Mouse (Mus musculus): ENCODE measurements around the gene Pdzrn3. TPM values are rescaled to one million over a fixed set of nuclear protein-coding genes. Genes with fewer than 3 reads are reported as not detected.

Pdzrn3 gene
- total RNA-seq, 2 experiments from 2014 or later = not detected

DNA sequence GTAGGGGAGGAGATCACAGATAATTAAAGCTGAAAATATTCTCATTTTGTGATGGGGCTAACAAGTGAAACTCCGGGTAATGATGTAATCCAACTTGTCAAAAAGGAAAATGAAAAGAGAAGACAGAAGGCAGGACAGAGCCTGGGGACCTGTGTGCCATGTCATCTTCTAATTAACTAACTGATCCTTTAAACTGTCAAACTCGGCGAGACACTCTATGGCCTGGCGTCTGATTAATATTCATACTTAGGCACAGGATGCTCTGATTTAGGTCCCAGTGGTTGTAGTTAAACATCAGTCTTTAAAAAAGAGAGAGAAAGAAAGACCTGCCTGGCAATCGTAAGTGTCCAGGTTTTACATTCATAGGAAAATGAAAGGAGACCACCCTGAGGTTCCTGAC, 164.6 kb downstream of the Pdzrn3 start:
- no peak for ATAC-seq (ENCODE audit: poor library complexity, severe bottlenecking)

GRCm38 (mm10) chr6:101212086-101212485, 165.6 kb downstream of the Pdzrn3 start:
- ATAC-seq (ENCODE audit: poor library complexity, severe bottlenecking) = no peak

DNA sequence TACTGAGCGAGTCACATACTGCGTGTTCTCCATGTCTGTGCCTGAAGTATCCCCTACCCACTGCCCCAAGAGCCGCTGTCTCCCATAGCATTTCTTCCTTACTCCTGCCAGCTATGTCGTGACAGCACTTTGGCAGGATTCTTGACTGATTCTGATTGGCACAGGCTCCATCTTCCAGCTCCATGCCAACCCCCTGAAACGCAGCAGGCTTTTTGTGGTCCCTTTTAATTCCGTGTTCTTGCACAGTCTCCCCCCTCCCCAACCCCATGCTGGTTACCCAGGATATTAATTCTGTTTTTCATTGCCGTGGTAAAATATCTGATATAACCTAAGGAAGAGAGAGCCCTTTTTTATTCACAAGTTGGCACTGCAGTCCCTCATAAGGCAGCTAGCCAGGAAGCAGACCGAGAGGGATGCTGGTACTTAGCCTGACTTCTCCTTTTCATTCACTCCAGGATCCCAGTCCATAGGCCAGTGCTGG, 166.3 kb downstream of the Pdzrn3 start:
- ATAC-seq (ENCODE audit: poor library complexity, severe bottlenecking) = no peak

- no peak for ATAC-seq (ENCODE audit: poor library complexity, severe bottlenecking)
Measured at GRCm38 (mm10) chr6:101198943-101199298, 178.8 kb downstream of the Pdzrn3 start.

DNA sequence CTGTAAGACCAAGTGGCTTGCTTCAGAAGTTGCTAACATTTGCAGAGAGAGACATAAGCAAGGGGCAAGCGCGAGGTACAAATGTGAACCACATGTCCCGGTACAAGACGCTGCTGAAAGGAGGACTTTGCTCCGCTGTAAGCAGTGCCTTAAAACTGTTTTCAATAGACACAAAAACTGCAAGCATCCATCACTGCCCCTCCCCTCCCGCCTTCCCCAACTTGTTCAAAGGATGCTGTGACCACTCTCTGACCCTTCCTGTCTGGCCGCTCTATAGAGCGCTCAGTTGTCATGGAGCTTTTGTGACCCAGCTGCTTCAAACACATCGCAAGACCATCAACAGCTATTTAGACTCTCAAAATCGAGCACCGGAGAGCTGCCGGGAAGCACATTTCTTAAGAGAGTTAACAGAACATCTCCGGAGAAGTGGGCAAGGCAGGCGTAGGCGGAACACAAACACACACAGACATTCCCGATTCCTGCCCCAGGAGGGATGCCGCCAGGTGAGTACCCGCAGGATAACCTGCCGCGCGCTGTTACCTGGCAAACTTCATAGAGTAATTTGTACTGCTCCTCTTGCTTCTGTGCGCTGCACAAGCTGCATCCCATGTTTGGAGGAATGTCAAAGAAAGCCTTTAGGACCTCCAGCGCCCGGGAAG, 179.3 kb downstream of the Pdzrn3 start:
- ATAC-seq (ENCODE audit: poor library complexity, severe bottlenecking) = no peak

- ATAC-seq (ENCODE audit: poor library complexity, severe bottlenecking) = peak; percentile 73
Measured at GRCm38 (mm10) chr6:101197642-101198041, 180.1 kb downstream of the Pdzrn3 start.

DNA sequence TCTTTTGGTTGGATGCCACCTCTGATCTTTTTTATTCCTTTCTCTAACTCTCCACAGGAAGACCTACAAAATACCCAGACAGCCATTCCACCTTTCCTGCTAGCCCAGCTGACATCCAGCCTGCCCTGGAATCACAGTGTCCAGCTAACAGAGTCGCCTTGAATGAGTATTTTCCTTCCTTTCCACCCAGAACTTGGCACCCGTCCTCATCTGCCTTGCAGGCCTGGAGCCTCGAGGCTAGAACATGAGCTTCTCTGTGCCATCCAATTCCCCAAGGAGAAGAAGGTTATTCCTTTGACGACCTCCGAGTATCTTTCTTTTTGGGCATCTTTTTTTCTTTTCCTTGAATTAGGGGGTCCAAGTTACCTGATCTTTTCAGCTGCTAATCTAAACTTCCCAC, 181.8 kb downstream of the Pdzrn3 start:
- ATAC-seq (ENCODE audit: poor library complexity, severe bottlenecking) = no peak

GRCm38 (mm10) chr6:101194386-101194925, 183.2 kb downstream of the Pdzrn3 start:
- ATAC-seq (ENCODE audit: poor library complexity, severe bottlenecking) = no peak

DNA sequence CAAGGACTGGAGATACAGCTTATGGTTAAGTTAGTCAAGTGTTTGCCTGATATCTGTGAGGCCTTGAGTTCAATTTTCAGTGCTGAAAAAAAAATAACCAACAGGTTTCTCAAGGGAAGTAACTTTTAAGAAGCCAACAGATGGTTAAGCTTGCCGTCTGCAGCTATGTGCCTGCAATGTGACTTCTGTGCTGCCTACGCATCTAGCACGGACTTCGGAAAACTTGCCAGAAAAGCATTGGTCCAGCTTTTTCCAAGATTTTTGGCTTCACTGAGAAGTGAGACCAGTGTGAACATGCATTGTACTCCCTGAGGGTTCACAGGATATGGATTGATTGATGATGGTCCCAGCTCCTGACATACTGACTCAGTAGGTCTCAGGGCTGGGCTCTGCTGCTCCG, 186.1 kb downstream of the Pdzrn3 start:
- ATAC-seq (ENCODE audit: poor library complexity, severe bottlenecking) = no peak

DNA sequence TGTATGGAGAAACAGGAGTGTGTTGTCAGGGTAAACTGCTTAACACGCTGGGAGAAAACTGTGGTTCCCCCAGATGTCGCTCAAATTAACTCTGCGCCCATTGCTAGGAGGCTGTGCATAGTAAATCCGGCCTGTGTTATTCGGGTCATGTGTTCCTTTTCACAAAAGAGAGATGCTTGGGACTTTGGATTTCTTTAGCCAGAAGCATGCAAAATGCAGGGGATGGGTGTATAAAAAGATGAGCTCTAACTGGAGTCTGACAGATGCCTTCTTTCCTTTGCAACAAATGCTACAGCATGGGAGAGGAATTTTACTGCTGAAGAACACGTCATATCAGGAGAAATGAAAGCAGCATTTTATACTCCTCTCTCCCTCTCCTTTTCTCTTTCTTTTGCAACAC, 190.4 kb downstream of the Pdzrn3 start:
- no peak for ATAC-seq (ENCODE audit: poor library complexity, severe bottlenecking)

DNA sequence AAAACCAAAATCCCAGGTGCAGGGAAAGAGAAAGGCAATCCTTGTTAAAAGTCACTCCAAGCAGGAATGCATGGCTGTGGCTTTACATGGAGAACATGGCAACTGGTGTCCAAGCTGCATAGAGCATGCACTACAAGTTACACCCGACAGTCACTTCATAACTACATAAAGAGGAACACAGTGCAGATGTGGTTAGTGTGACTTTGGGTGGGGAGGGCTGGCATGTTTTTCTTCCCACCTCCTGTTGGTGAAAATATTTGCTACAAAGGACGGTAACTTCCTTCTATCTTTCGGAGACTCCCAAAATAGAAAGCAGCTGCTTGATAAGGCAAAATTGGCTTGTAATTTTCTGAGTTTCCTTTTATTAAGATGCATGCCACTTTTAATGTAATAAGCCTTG, 190.8 kb downstream of the Pdzrn3 start:
- ATAC-seq (ENCODE audit: poor library complexity, severe bottlenecking) = peak; percentile 66

- no peak for ATAC-seq (ENCODE audit: poor library complexity, severe bottlenecking)
Measured at GRCm38 (mm10) chr6:101184103-101184785, 193.5 kb downstream of the Pdzrn3 start.

DNA sequence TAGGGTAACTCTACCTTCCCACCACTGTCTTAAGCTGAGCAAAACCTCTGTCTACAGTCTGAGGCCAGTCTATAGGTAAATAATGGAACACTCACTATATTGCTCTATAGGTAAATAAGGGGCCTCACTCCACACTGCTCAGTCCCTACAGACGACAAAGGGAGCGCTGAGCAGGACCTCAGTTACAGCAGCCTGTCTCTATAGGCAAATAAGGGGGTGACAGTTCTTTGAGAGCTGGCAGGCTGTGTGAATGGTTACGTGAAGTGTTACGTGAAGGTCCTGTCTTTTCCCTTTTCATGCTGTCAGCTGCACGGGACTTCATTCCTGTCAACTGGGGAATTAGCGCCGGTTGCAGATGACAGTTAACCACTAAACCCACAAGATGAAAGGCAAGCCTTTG, 207.0 kb downstream of the Pdzrn3 start:
- no peak for ATAC-seq (ENCODE audit: poor library complexity, severe bottlenecking)

GRCm38 (mm10) chr6:101153511-101153921, 224.2 kb downstream of the Pdzrn3 start:
- ATAC-seq (ENCODE audit: poor library complexity, severe bottlenecking) = no peak

GRCm38 (mm10) chr6:101135368-101135767, 242.3 kb downstream of the Pdzrn3 start:
- ATAC-seq (ENCODE audit: poor library complexity, severe bottlenecking) = no peak

GRCm38 (mm10) chr6:101125396-101125795, 252.3 kb downstream of the Pdzrn3 start:
- ATAC-seq (ENCODE audit: poor library complexity, severe bottlenecking) = no peak

GRCm38 (mm10) chr6:101108951-101109350, 268.7 kb downstream of the Pdzrn3 start:
- no peak for ATAC-seq (ENCODE audit: poor library complexity, severe bottlenecking)

DNA sequence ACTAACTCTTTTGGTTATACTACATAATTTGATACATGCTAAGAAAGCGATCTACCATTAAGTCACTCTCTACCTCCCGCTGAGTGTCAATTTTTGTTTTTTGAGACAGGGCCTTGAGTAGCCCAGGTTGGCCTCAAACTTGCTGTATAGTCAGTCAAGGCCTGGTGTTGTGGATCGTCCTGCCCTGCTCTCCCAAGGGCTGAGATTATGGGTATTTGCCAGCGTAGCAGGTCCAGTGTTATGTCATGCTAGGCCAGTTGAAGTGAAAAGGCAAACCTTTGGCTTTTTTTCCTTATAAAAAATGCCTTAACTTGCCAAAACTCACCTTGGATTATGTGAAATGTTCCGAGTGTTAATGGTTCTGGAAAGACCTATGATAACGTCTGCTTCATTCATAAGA, 274.2 kb downstream of the Pdzrn3 start:
- ATAC-seq (ENCODE audit: poor library complexity, severe bottlenecking) = no peak

- ATAC-seq (ENCODE audit: poor library complexity, severe bottlenecking) = no peak
Measured at GRCm38 (mm10) chr6:101101709-101102654, 275.7 kb downstream of the Pdzrn3 start.
